Comparison of ENCODE assay signal across 7 mouse cellular contexts in the genomic region with DNA sequence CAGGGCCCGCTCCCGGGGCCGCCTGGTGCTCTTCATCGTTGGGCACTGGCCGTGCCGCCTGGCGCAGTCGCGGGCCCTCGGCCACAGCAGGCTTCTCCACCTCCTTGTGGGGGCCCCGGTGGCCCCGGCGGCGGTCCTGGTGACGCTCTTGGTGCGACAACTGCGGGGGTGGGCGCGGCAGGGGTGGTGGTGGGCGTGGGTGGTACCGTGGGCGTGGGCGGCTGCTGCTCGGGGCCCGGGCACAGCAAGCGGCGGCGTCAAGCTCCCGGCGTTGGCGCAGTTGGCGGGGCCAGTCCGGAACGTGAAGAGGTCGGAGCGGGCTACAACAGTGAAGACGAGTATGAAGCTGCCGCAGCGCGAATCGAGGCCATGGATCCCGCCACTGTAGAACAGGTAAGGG. TPM values are rescaled to one million over a fixed set of nuclear protein-coding genes. Genes with fewer than 3 reads are reported as not detected.
DNase-seq lines count a peak whose midpoint lies in the region; ATAC-seq lines count a peak whose summit lies in the region.

No protein-coding gene starts in this region.

- no peaks in the 10 kb centered on the region for H3K27me3 ChIP-seq in megakaryocyte, embryonic 14.5 days (replicated peaks)
- H3K27me3 ChIP-seq in limb, embryonic 12.5 days: no peaks in the 10 kb centered on the region
- no peaks in the 10 kb centered on the region for H3K27me3 ChIP-seq in neural tube, embryonic 11.5 days (ENCODE audit: control insufficient read depth, insufficient read depth, low read length)

- peak overlapping the region; percentile 95 for H3K4me3 ChIP-seq in megakaryocyte, embryonic 14.5 days (replicated peaks)
- H3K4me3 ChIP-seq in brown adipose tissue, adult 24 weeks (ENCODE audit: insufficient read depth, low read depth, low read length): peak overlapping the region; percentile 96
- peak overlapping the region; percentile 82 for H3K4me3 ChIP-seq in limb, embryonic 12.5 days (replicated peaks)
- H3K4me3 ChIP-seq in neural tube, embryonic 11.5 days (ENCODE audit: low read depth, low read length): peak overlapping the region; percentile 74

- peak overlapping the region; percentile 78 for H3K9ac ChIP-seq in limb, embryonic 12.5 days (replicated peaks)
- peak overlapping the region; percentile 77 for H3K9ac ChIP-seq in neural tube, embryonic 11.5 days (ENCODE audit: low read length)

- H3K36me3 ChIP-seq in megakaryocyte, embryonic 14.5 days (replicated peaks; ENCODE audit: low read length): peaks cover 20% of the 10 kb centered on the region
- H3K36me3 ChIP-seq in limb, embryonic 12.5 days: 0 out of 2 replicates have a peak, but pooled peaks cover 3% of the 10 kb centered on the region
- H3K36me3 ChIP-seq in neural tube, embryonic 11.5 days (ENCODE audit: control insufficient read depth, insufficient read depth, low read length): no peaks in the 10 kb centered on the region

- 10% methylated on average over 36 of the region's 42 CpGs for WGBS in limb, embryonic 12.5 days
- 10% methylated on average over 32 of the region's 42 CpGs for WGBS in neural tube, embryonic 11.5 days

- peaks cover 32% of the 10 kb centered on the region for H3K4me1 ChIP-seq in megakaryocyte, embryonic 14.5 days
- no peaks in the 10 kb centered on the region for H3K4me1 ChIP-seq in brown adipose tissue, adult 24 weeks (ENCODE audit: control insufficient read depth, insufficient read depth, insufficient read length, low read length)
- H3K4me1 ChIP-seq in limb, embryonic 12.5 days (replicated peaks): peaks cover 10% of the 10 kb centered on the region
- H3K4me1 ChIP-seq in neural tube, embryonic 11.5 days (ENCODE audit: control insufficient read depth, insufficient read depth, low read length): peaks cover 3% of the 10 kb centered on the region; the same call in 1 of the 2 replicates

- peak overlapping the region; percentile 93; the same call in 1 of the 2 replicates for H3K27ac ChIP-seq in brown adipose tissue, adult 24 weeks (replicated peaks; ENCODE audit: low read depth, low read length)
- H3K27ac ChIP-seq in limb, embryonic 12.5 days: peak overlapping the region; percentile 88
- H3K27ac ChIP-seq in neural tube, embryonic 11.5 days (ENCODE audit: low read depth, low read length): peak overlapping the region; percentile 72

- peaks cover 10% of the 10 kb centered on the region; the same call in 1 of the 2 replicates for H3K9me3 ChIP-seq in megakaryocyte, embryonic 14.5 days
- H3K9me3 ChIP-seq in limb, embryonic 12.5 days: no peaks in the 10 kb centered on the region
- H3K9me3 ChIP-seq in neural tube, embryonic 11.5 days (ENCODE audit: control insufficient read depth, low read length): no peaks in the 10 kb centered on the region

- DNase-seq in gastrocnemius, postnatal 25 days: peak; percentile 8
- DNase-seq in neural tube, embryonic 11.5 days (ENCODE audit: low spot score): no peak

- peak overlapping the region; percentile 67 for H3K4me2 ChIP-seq in limb, embryonic 12.5 days
- peak overlapping the region; percentile 67 for H3K4me2 ChIP-seq in neural tube, embryonic 11.5 days (ENCODE audit: low read depth)

- no peak for ATAC-seq in megakaryocyte, adult 5-6 weeks (ENCODE audit: poor library complexity, severe bottlenecking)
- no peak for ATAC-seq in limb, embryonic 12.5 days (ENCODE audit: insufficient number of reproducible peaks, insufficient read depth, low FRiP score, low TSS enrichment, low read depth)
- ATAC-seq in neural tube, embryonic 11.5 days (ENCODE audit: insufficient read depth, low FRiP score, low TSS enrichment): no peak; the same call in 1 of the 2 replicates
- no peak for ATAC-seq in activated CD4-positive, CD25-positive, alpha-beta regulatory T cell, adult 4 months

RNA-seq across cellular contexts. Expression of a gene that starts 1.2 kb away (rescaled TPM):
- 89.2 and 180 TPM in 2 replicates for polyA plus RNA-seq in megakaryocyte, embryonic 14.5 days (2012; ENCODE audit: insufficient read depth, low replicate concordance)
- total RNA-seq in megakaryocyte, adult 5-6 weeks (2015): 43.2 and 50.6 TPM in 2 replicates
- 70.2 and 73.0 TPM in 2 replicates for total RNA-seq in megakaryocyte, adult 5-6 weeks (2017)
- polyA plus RNA-seq in brown adipose tissue, adult 24 weeks (2012; ENCODE audit: insufficient read depth, insufficient read length, missing spikeins): 14.1 and 23.4 TPM in 2 replicates
- 10 to 100 TPM; 14.8 to 18.2 TPM for total RNA-seq in gastrocnemius, postnatal 25 days (2021)
- 58.0 and 67.0 TPM in 2 replicates for polyA plus RNA-seq in limb, embryonic 12.5 days (2016; fragmentation: Nextera tagmentation; extraction: Ambion mirVana)
- polyA plus RNA-seq in neural tube, embryonic 11.5 days (2014; fragmentation: Nextera tagmentation; extraction: Ambion mirVana): 35.9 and 40.8 TPM in 2 replicates
- polyA plus RNA-seq in activated CD4-positive, CD25-positive, alpha-beta regulatory T cell, adult 4 months (2017; shearing (Covaris generic)): 10 to 100 TPM; 15.4 to 21.1 TPM

RNA-seq across cellular contexts. Expression of a gene that starts 20.2 kb away (rescaled TPM):
- polyA plus RNA-seq in megakaryocyte, embryonic 14.5 days (2012; ENCODE audit: insufficient read depth, low replicate concordance): 0.15 TPM in 1 of 2 replicates, not detected in the other
- 0.39 and 0.49 TPM in 2 replicates for total RNA-seq in megakaryocyte, adult 5-6 weeks (2015)
- 0.20 and 0.29 TPM in 2 replicates for total RNA-seq in megakaryocyte, adult 5-6 weeks (2017)
- polyA plus RNA-seq in brown adipose tissue, adult 24 weeks (2012; ENCODE audit: insufficient read depth, insufficient read length, missing spikeins): 0.21 TPM in 1 of 2 replicates, not detected in the other
- under 1 TPM; 0.18 to 0.43 TPM for total RNA-seq in gastrocnemius, postnatal 25 days (2021)
- 0.80 and 0.90 TPM in 2 replicates for polyA plus RNA-seq in limb, embryonic 12.5 days (2016; fragmentation: Nextera tagmentation; extraction: Ambion mirVana)
- 2.2 and 2.5 TPM in 2 replicates for polyA plus RNA-seq in neural tube, embryonic 11.5 days (2014; fragmentation: Nextera tagmentation; extraction: Ambion mirVana)
- under 1 TPM; 0.49 to 0.50 TPM for polyA plus RNA-seq in activated CD4-positive, CD25-positive, alpha-beta regulatory T cell, adult 4 months (2017; shearing (Covaris generic))

RNA-seq across cellular contexts. Expression of a gene that starts 35.7 kb away (rescaled TPM):
- polyA plus RNA-seq in megakaryocyte, embryonic 14.5 days (2012; ENCODE audit: insufficient read depth, low replicate concordance): 177 and 348 TPM in 2 replicates
- 4.7 and 8.6 TPM in 2 replicates for total RNA-seq in megakaryocyte, adult 5-6 weeks (2015)
- 1.1 and 1.4 TPM in 2 replicates for total RNA-seq in megakaryocyte, adult 5-6 weeks (2017)
- 1.7 and 2.0 TPM in 2 replicates for polyA plus RNA-seq in brown adipose tissue, adult 24 weeks (2012; ENCODE audit: insufficient read depth, insufficient read length, missing spikeins)
- 1 to 10 TPM; 1.5 TPM for total RNA-seq in gastrocnemius, postnatal 25 days (2021)
- 6.2 and 6.8 TPM in 2 replicates for polyA plus RNA-seq in limb, embryonic 12.5 days (2016; fragmentation: Nextera tagmentation; extraction: Ambion mirVana)
- polyA plus RNA-seq in neural tube, embryonic 11.5 days (2014; fragmentation: Nextera tagmentation; extraction: Ambion mirVana): 5.9 and 7.8 TPM in 2 replicates
- 10 to 100 TPM; 37.5 to 40.7 TPM for polyA plus RNA-seq in activated CD4-positive, CD25-positive, alpha-beta regulatory T cell, adult 4 months (2017; shearing (Covaris generic))

RNA-seq across cellular contexts. Expression of a gene that starts 41.5 kb away (rescaled TPM):
- 99.5 and 147 TPM in 2 replicates for polyA plus RNA-seq in megakaryocyte, embryonic 14.5 days (2012; ENCODE audit: insufficient read depth, low replicate concordance)
- total RNA-seq in megakaryocyte, adult 5-6 weeks (2015): 6.4 and 9.8 TPM in 2 replicates
- total RNA-seq in megakaryocyte, adult 5-6 weeks (2017): 10.9 and 13.5 TPM in 2 replicates
- polyA plus RNA-seq in brown adipose tissue, adult 24 weeks (2012; ENCODE audit: insufficient read depth, insufficient read length, missing spikeins): 9.2 and 15.3 TPM in 2 replicates
- total RNA-seq in gastrocnemius, postnatal 25 days (2021): 1 to 10 TPM; 7.6 to 8.1 TPM
- 26.8 and 30.8 TPM in 2 replicates for polyA plus RNA-seq in limb, embryonic 12.5 days (2016; fragmentation: Nextera tagmentation; extraction: Ambion mirVana)
- polyA plus RNA-seq in neural tube, embryonic 11.5 days (2014; fragmentation: Nextera tagmentation; extraction: Ambion mirVana): 13.8 and 15.3 TPM in 2 replicates
- polyA plus RNA-seq in activated CD4-positive, CD25-positive, alpha-beta regulatory T cell, adult 4 months (2017; shearing (Covaris generic)): 10 to 100 TPM; 11.3 to 17.3 TPM

RNA-seq across cellular contexts. Expression of a gene that starts 52.8 kb away (rescaled TPM):
- 7.5 and 16.3 TPM in 2 replicates for polyA plus RNA-seq in megakaryocyte, embryonic 14.5 days (2012; ENCODE audit: insufficient read depth, low replicate concordance)
- total RNA-seq in megakaryocyte, adult 5-6 weeks (2015): 39.5 and 55.4 TPM in 2 replicates
- 70.5 and 81.9 TPM in 2 replicates for total RNA-seq in megakaryocyte, adult 5-6 weeks (2017)
- polyA plus RNA-seq in brown adipose tissue, adult 24 weeks (2012; ENCODE audit: insufficient read depth, insufficient read length, missing spikeins): 18.6 and 19.2 TPM in 2 replicates
- total RNA-seq in gastrocnemius, postnatal 25 days (2021): 10 to 100 TPM; 17.5 to 21.2 TPM
- polyA plus RNA-seq in limb, embryonic 12.5 days (2016; fragmentation: Nextera tagmentation; extraction: Ambion mirVana): 43.5 and 44.7 TPM in 2 replicates
- polyA plus RNA-seq in neural tube, embryonic 11.5 days (2014; fragmentation: Nextera tagmentation; extraction: Ambion mirVana): 51.7 and 57.0 TPM in 2 replicates
- 10 to 100 TPM; 46.6 to 58.8 TPM for polyA plus RNA-seq in activated CD4-positive, CD25-positive, alpha-beta regulatory T cell, adult 4 months (2017; shearing (Covaris generic))
